Mouse (Mus musculus): ENCODE measurements around the gene Nutm1. TPM values are rescaled to one million over a fixed set of nuclear protein-coding genes. Genes with fewer than 3 reads are reported as not detected.

The Nutm1 gene
- polyA plus RNA-seq, 1 experiment from 2014 or later = not detected

DNA sequence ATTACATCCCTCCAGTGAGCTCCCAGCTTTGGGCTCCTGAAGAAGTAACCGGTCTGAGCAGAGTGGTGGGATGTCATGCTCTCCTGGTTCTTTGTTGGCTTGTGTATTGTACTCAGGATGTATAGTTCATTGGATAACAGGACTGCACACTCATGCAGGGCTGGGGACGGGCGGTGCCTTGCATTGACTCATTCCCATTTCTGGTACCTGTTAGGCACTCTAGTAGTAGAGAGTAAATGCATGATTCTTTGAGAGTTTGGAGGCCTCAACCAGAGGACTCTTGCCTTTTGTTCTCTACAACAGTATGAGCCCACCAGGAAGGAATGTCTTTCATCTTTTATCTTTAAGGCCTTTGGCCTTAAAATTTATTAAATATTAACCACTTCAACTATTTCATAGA, 17.8 kb upstream of the Nutm1 start:
- no peak overlapping the region for H3K4me3 ChIP-seq
- ATAC-seq (ENCODE audit: insufficient number of reproducible peaks, low FRiP score) = no peak

DNA sequence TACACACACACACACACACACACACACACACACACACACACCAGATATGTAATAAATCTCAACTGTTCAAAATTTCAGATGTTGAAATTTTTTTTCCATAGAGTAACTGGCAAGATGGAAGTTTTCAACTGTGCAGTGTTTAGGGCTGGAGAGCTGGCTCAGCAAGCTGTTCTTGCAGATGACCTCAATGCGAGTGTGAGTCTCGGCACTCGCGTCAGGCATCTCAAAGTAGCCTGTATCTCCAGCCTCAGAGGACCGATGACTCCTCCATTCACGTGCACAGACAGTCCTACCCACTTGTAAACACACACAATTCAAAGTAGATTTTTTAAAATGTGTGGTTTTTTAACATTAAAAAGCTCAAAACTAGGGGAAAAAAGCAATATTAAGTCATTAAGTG, 14.4 kb upstream of the Nutm1 start:
- peaks cover 5% of the 10 kb centered on the region; the same call in 1 of the 2 replicates for H3K36me3 ChIP-seq
- H3K27ac ChIP-seq (ENCODE audit: poor library complexity, severe bottlenecking) = no peak overlapping the region
- H3K4me1 ChIP-seq (replicated peaks) = peaks cover 12% of the 10 kb centered on the region
- 81% methylated on average over 6 of the region's 6 CpGs for WGBS
- H3K4me3 ChIP-seq = no peak overlapping the region
- ATAC-seq (ENCODE audit: insufficient number of reproducible peaks, low FRiP score) = no peak
- no peaks in the 10 kb centered on the region for H3K27me3 ChIP-seq (replicated peaks)
- no peaks in the 10 kb centered on the region for H3K9me3 ChIP-seq (replicated peaks)
- H3K4me2 ChIP-seq = no peak overlapping the region
- H3K9ac ChIP-seq = no peak overlapping the region

More for the DNA sequence above, 17.8 kb upstream of the Nutm1 start:
- no peak overlapping the region for H3K9ac ChIP-seq
- no peaks in the 10 kb centered on the region for H3K9me3 ChIP-seq (replicated peaks)
- no peaks in the 10 kb centered on the region for H3K27me3 ChIP-seq (replicated peaks)
- 96% methylated on average over 3 of the region's 3 CpGs for WGBS
- peaks cover 3% of the 10 kb centered on the region for H3K4me1 ChIP-seq (replicated peaks)
- H3K27ac ChIP-seq (ENCODE audit: poor library complexity, severe bottlenecking) = no peak overlapping the region
- peaks cover 5% of the 10 kb centered on the region; the same call in 1 of the 2 replicates for H3K36me3 ChIP-seq
- H3K4me2 ChIP-seq = no peak overlapping the region

DNA sequence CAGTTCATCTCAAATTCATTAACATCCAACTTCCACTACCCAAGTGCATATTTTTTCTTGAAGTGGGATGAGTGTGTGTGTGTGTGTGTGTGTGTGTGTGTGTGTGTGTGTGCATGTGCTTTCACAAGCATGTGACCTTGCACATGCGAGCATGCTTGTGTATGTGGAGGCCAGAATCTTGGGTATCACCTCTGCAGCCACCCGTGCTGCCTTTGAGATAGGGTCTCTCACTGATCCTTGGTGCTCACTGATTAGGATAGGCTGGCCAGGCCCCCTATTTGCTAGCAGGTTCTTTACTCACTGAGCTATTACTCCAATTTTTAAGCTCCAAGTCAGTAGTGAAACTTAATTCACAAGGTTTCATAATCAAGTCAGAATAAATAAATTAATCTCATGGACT, 13.8 kb upstream of the Nutm1 start:
- no peak overlapping the region for H3K4me3 ChIP-seq
- no peak for ATAC-seq (ENCODE audit: insufficient number of reproducible peaks, low FRiP score)
- H3K36me3 ChIP-seq = peaks cover 5% of the 10 kb centered on the region; the same call in 1 of the 2 replicates
- no peak overlapping the region for H3K27ac ChIP-seq (ENCODE audit: poor library complexity, severe bottlenecking)
- H3K4me1 ChIP-seq (replicated peaks) = peaks cover 15% of the 10 kb centered on the region
- no peak overlapping the region for H3K9ac ChIP-seq
- WGBS = 59% methylated on average over 2 of the region's 2 CpGs
- H3K4me2 ChIP-seq = no peak overlapping the region
- H3K9me3 ChIP-seq (replicated peaks) = no peaks in the 10 kb centered on the region
- no peaks in the 10 kb centered on the region for H3K27me3 ChIP-seq (replicated peaks)

DNA sequence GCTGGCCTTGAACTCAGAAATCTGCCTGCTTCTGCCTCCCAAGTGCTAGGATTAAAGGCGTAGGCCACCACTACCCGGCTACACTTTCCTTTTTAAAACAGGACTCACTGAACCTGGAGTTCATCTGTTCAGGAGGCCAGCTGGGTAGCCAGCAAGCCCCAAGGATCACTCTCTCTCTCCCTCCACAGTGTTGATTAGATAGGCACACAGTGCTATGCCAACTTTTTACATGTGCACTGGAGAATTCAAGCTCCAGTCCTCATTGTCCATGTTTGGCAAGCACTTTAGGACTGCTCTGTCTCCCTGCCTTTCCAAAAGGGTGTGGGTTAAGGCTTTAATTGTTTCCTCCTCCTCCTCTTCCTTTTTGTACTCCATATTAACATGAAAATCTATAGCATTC, 10.9 kb upstream of the Nutm1 start:
- Histone ChIP-seq H3K36me3 (peaks cover 5% of the 10 kb centered on the region; the same call in 1 of the 2 replicates), H3K4me3 (no peak overlapping the region), H3K9me3 (replicated peaks) (no peaks in the 10 kb centered on the region), H3K4me2 (peak overlapping the region; percentile 36), H3K27me3 (replicated peaks) (no peaks in the 10 kb centered on the region), H3K4me1 (replicated peaks) (peaks cover 19% of the 10 kb centered on the region), H3K27ac (ENCODE audit: poor library complexity, severe bottlenecking) (peak overlapping the region; percentile 47; the same call in 1 of the 2 replicates), H3K9ac (no peak overlapping the region)
- WGBS = 60% methylated on average over 2 of the region's 2 CpGs
- no peak for ATAC-seq (ENCODE audit: insufficient number of reproducible peaks, low FRiP score)

DNA sequence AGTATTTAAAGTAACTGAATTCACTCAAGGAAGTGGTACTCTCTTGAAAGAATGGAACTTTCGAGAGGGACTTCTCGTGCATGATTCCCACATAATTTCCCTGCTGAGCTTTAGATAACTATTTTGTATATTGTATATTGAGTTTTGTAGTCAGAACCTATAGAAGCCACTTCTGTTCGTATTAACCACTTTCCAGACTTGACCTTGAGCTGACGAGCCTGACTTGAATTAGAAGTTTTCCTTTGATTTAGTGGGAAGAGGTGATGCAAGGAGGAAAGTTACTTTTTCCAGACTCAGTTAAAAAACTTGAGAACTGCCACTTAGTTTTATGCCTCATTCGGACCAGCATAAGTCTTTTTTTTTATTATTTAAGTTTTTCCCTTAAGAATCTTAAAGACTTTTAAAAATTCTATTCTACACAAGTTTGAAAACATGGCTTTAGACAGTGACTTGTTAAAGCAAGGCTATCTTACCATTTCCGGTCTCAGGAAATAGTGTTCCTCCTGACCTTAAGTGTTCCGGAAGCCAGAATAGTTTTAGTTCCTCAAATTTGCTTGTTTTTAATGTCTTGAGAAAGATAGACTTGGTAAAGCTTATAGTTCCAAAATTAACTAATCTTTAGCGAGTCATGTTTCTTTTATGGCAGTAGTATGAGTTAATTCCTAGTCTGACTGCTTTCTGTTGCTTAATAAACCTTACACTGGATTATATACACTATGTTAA, 8.6 kb upstream of the Nutm1 start:
- Histone ChIP-seq H3K4me3 (peak overlapping the region; percentile 76), H3K36me3 (no peaks in the 10 kb centered on the region), H3K27ac (ENCODE audit: poor library complexity, severe bottlenecking) (no peak overlapping the region), H3K9me3 (replicated peaks) (no peaks in the 10 kb centered on the region), H3K9ac (0 out of 2 replicates have a peak overlapping the region, but pooled peaks have one; percentile 91), H3K4me1 (replicated peaks) (peaks cover 27% of the 10 kb centered on the region), H3K27me3 (replicated peaks) (no peaks in the 10 kb centered on the region), H3K4me2 (peak overlapping the region; percentile 89)
- no peak for ATAC-seq (ENCODE audit: insufficient number of reproducible peaks, low FRiP score)
- WGBS = 56% methylated on average over 8 of the region's 8 CpGs

DNA sequence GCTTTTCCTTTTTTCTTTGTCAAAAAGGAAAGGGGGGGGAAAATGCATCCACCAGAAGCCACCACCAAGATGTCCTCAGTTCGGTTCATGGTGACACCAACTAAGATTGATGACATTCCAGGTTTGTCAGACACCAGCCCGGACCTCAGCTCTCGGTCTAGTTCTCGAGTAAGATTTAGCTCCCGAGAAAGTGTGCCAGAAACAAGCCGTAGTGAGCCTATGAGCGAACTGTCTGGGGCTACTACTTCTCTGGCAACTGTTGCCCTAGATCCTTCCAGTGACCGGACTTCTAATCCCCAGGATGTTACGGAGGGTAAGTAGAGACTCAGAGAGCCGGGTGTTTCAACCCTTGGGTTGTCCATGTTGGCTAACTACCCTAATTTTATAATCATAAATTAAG, 7.7 kb upstream of the Nutm1 start:
- Histone ChIP-seq H3K27ac (ENCODE audit: poor library complexity, severe bottlenecking) (peak overlapping the region; percentile 95), H3K9ac (peak overlapping the region; percentile 91), H3K36me3 (no peaks in the 10 kb centered on the region), H3K4me1 (replicated peaks) (peaks cover 31% of the 10 kb centered on the region), H3K9me3 (replicated peaks) (no peaks in the 10 kb centered on the region), H3K27me3 (replicated peaks) (no peaks in the 10 kb centered on the region), H3K4me2 (peak overlapping the region; percentile 89), H3K4me3 (peak overlapping the region; percentile 76)
- no peak for ATAC-seq (ENCODE audit: insufficient number of reproducible peaks, low FRiP score)
- 35% methylated on average over 10 of the region's 10 CpGs for WGBS

DNA sequence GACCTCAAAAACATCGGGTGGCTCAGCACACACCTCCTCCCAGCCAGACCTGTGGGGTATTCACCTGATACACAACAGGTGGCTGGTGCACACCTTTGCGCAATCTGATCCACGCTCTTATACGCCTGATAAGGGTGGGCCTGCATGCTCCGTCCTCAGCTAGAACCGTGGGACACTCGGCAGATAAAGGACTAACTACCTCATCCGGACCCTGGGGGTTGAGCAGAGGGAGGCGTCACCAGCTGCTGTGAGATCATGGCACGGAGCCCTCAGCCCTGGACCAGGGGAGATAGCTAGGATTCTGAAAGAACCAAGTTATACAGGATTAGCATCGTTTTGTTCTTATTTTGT, 7.1 kb upstream of the Nutm1 start, which contains the start of gene Gm21985:
Gene Gm21985 (plus strand): TSS at position 73 of the 351 bp plus-strand sequence.
- Histone ChIP-seq H3K27ac (ENCODE audit: poor library complexity, severe bottlenecking) (peak within 1 kb of the TSS; percentile 95), H3K4me1 (replicated peaks) (peaks cover 31% of the 10 kb centered on the region), H3K4me3 (peak within 1 kb of the TSS; percentile 76), H3K36me3 (no peaks in the 10 kb centered on the region), H3K4me2 (peak within 1 kb of the TSS; percentile 89), H3K9me3 (replicated peaks) (no peaks in the 10 kb centered on the region), H3K9ac (peak within 1 kb of the TSS; percentile 91), H3K27me3 (replicated peaks) (no peaks in the 10 kb centered on the region)
- WGBS = 1% methylated on average over 11 of the region's 11 CpGs
- peak; percentile 71 for ATAC-seq (ENCODE audit: insufficient number of reproducible peaks, low FRiP score)

DNA sequence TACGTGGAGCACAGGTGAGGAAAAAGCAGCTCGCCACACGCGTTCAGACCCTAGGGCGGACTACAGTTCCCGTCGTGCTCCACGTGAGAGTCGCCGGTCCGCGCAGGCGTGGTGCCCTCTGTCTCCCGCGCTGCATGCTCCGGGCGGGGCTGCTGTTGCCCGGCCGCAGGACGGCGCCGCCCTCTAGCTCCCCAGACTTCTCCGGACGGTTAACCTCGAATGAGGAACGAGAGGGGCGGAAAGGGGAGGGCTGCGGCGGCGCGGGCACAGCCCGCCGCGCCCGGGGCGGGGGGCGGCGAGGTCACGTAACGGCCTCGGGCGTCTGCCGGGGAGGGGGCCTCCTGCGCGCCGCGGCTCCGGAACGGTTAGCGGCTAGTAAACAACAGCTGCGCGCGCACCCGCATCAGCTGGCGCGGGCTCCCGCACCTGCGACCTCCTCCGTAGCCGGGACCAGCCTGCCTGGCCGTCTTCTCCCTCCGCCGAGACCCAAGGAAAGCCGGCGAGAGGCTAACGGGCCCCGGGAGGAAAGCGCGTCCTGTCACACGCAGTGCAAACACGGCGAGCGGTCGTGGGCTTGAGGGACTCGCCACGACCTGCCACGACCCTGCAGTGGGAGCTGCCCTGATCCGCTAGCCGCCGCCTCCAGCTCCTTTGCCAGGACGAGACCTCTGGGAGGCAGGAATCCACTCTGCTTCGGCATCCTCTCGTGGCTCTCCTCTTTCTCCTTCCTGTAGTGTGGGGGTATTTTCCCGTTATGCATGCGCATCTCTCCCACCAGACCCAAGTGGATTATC, 6.6 kb upstream of the Nutm1 start, which contains the start of gene Slc12a6:
Gene Slc12a6 (plus strand): TSS at position 378 of the 794 bp plus-strand sequence.
- Histone ChIP-seq H3K9me3 (replicated peaks) (no peaks in the 10 kb centered on the region), H3K4me2 (peak within 1 kb of the TSS; percentile 89), H3K27me3 (replicated peaks) (no peaks in the 10 kb centered on the region), H3K36me3 (no peaks in the 10 kb centered on the region), H3K27ac (ENCODE audit: poor library complexity, severe bottlenecking) (peak within 1 kb of the TSS; percentile 95), H3K9ac (peak within 1 kb of the TSS; percentile 91), H3K4me3 (peak within 1 kb of the TSS; percentile 76), H3K4me1 (replicated peaks) (peaks cover 31% of the 10 kb centered on the region)
- WGBS = under 1% methylated on average over 85 of the region's 85 CpGs
- peak; percentile 95 for ATAC-seq (ENCODE audit: insufficient number of reproducible peaks, low FRiP score)

DNA sequence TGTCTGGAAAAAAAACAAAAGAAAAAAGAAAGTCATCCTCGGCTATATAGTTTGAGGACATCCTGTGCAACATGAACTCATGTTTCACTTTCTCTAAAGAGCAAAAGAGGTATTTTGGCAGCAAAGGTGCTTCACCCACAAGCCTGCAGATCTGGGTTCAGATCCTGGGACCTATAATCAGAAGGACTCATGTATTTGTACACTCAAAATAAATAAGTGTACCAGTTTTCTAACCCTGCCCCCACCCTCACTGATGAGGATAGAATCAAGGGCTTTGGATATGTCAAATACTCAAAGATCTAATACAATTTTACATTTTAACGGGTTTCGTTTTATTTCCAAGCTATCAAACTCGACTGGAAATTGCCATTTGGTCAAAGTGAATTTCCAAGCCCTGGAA, 5.3 kb upstream of the Nutm1 start:
- H3K4me3 ChIP-seq = no peak overlapping the region
- peaks cover 26% of the 10 kb centered on the region for H3K4me1 ChIP-seq (replicated peaks)
- H3K4me2 ChIP-seq = no peak overlapping the region
- WGBS = 71% methylated on average over 4 of the region's 4 CpGs
- no peaks in the 10 kb centered on the region for H3K36me3 ChIP-seq
- no peaks in the 10 kb centered on the region for H3K9me3 ChIP-seq (replicated peaks)
- ATAC-seq (ENCODE audit: insufficient number of reproducible peaks, low FRiP score) = no peak
- no peak overlapping the region for H3K9ac ChIP-seq
- no peaks in the 10 kb centered on the region for H3K27me3 ChIP-seq (replicated peaks)
- no peak overlapping the region for H3K27ac ChIP-seq (ENCODE audit: poor library complexity, severe bottlenecking)

DNA sequence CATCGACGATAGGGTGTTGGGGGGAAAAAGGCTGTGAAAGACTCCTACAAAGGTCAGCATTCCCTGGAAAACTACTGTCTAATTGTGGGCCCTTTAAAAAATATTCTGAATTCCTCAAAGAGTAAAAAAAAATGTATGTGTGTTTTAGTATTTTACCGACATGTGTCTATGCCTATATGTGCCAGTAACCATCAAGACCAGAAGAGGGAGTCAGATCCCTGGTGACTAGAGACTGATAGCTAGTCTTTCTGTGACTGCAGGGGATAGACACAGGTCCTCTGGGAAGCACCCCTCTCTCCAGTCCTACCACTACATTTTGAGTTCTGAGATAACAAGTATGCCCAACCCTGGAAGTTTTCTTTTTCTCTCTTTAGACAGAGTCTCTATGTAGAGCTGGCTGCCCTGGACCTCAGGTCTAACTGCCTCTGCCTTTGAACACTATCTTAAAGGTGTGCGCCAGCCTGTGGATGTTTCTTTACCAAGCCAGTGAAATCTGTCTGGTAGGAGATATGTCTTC, 3.7 kb upstream of the Nutm1 start:
- Histone ChIP-seq H3K9ac (peak overlapping the region; percentile 72), H3K4me3 (peak overlapping the region; percentile 68), H3K27ac (ENCODE audit: poor library complexity, severe bottlenecking) (no peak overlapping the region), H3K9me3 (replicated peaks) (no peaks in the 10 kb centered on the region), H3K36me3 (no peaks in the 10 kb centered on the region), H3K27me3 (replicated peaks) (no peaks in the 10 kb centered on the region), H3K4me1 (replicated peaks) (peaks cover 19% of the 10 kb centered on the region), H3K4me2 (peak overlapping the region; percentile 69)
- ATAC-seq (ENCODE audit: insufficient number of reproducible peaks, low FRiP score) = no peak
- WGBS = 34% methylated on average over 4 of the region's 4 CpGs

Measured in heart, embryonic 12.5 days (tissue).